Mouse (Mus musculus): ENCODE measurements around the gene Dock10. TPM values are rescaled to one million over a fixed set of nuclear protein-coding genes. Genes with fewer than 3 reads are reported as not detected.

The Dock10 gene
- polyA plus RNA-seq (2015; fragmentation: Illumina TruSeq; extraction: RNeasy Lipid Tissue Mini Kit (QIAGEN cat#74804); ENCODE audit: insufficient read depth, low replicate concordance): 270 TPM

DNA sequence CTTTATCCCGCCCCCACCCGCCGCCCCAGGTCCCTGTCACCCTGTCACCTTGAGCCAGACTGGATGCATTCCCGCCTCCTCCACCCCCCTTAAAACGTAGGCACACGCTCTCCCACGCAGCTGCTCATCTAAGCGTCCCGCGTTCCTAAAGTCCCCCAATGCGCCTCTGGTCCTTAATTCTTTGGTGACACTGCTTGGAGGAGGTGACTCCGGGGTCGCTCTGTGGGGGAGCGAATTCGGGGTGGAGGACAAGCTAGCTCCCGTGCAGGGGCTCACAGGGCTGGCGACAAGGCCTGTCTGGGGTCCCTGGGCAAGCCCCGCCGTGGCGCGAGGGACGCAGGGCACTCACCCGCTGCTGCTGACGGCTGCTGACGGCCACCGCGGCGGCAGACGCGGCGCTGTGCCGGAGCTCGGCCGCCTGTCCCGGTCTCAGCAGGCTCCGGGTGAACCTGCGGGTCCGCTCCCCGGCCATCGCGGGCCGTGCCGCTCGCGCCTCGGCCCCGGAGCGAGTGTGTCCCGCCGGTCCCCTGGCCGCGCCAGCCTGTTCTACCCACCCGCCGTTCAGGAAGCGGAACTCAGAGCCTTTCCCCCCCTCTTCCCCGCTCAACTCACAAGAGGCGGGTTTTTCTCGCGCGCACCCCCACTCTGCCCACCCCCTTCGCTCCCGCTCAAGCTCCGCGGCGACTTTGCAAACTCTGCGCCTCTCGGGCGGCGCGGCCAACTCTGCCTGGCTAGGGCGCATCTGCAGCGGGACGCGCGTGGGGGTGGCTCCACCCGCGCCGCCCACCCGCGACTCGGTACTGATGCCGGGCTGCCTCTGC is at the start of gene Dock10:
TSS of gene Dock10 (minus strand) at position 551 of the 821 bp plus-strand sequence.

DNA sequence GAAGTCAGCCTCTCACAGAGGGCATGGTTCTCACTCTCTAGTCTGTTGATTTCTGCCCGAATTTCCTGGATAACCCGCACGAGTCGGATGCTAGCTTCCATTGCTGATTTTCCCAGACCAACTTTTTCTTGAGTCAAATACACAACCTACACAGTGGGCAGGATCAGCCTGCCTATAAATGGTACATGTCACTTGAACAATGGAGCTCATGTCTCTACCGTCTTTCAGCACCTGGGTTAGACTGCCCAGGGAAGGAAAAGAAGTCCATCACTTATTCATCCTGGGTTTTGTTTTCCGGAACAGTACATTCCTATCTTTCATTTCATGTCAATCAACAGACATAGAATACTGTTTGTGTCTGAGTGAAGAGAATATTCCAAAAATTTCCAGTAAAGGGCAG is 297.0 kb downstream of the Dock10 start, which contains the start of gene Gm45261:
TSS of gene Gm45261 (minus strand) at position 101 of the 400 bp plus-strand sequence.

All from spleen, adult 10 weeks (tissue).